Mouse (Mus musculus): ENCODE results near the gene Wipi2. TPM values are rescaled to one million over a fixed set of nuclear protein-coding genes. Genes with fewer than 3 reads are reported as not detected.

The Wipi2 gene
- polyA plus RNA-seq, 1 experiment: 72.2 TPM

DNA sequence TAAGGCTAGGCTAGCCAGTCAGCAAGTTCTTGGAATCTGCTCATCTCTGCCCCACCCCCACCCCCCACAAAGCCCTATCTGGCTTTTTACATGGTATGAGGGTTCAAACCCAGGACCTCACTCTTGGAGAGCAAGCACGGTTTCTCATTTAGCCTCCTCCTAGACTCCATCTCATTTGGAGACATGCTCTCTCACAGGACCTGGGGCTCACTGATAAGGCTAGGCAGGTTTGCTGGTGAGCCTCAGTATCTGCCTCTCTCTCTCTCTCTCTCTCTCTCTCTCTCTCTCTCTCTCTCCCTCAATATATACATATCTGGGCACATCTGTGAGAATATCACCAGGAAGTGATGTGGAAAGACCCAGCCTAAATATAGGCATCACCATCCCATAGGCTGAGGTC, 51.6 kb downstream of the Wipi2 start:
- TF ChIP-seq CTCF (IDR thresholded peaks at IDR 0.05; ENCODE audit: extremely low read depth, insufficient read depth, low read length) (no peak), POLR2A (IDR thresholded peaks at IDR 0.05; ENCODE audit: extremely low read depth, insufficient read depth, low read length) (no peak)
- Histone ChIP-seq H3K27ac (ENCODE audit: insufficient read depth, low read length) (no peak overlapping the region), H3K4me1 (ENCODE audit: control insufficient read depth, insufficient read depth, low read length) (no peaks in the 10 kb centered on the region), H3K4me3 (ENCODE audit: insufficient read depth, low read length) (no peak overlapping the region)

- no peak for TF ChIP-seq CTCF (IDR thresholded peaks at IDR 0.05; ENCODE audit: extremely low read depth, insufficient read depth, low read length)
- TF ChIP-seq POLR2A (IDR thresholded peaks at IDR 0.05; ENCODE audit: extremely low read depth, insufficient read depth, low read length): no peak
- no peak overlapping the region for H3K4me3 ChIP-seq (ENCODE audit: insufficient read depth, low read length)
- H3K27ac ChIP-seq (ENCODE audit: insufficient read depth, low read length): no peak overlapping the region
- no peaks in the 10 kb centered on the region for H3K4me1 ChIP-seq (ENCODE audit: control insufficient read depth, insufficient read depth, low read length)
Observed at GRCm38 (mm10) chr5:142681911-142682310, 54.4 kb downstream of the Wipi2 start.

GRCm38 (mm10) chr5:142682529-142682928, 55.0 kb downstream of the Wipi2 start:
- Histone ChIP-seq H3K27ac (ENCODE audit: insufficient read depth, low read length) (no peak overlapping the region), H3K4me3 (ENCODE audit: insufficient read depth, low read length) (no peak overlapping the region), H3K4me1 (ENCODE audit: control insufficient read depth, insufficient read depth, low read length) (no peaks in the 10 kb centered on the region)
- TF ChIP-seq POLR2A (IDR thresholded peaks at IDR 0.05; ENCODE audit: extremely low read depth, insufficient read depth, low read length) (no peak), CTCF (IDR thresholded peaks at IDR 0.05; ENCODE audit: extremely low read depth, insufficient read depth, low read length) (no peak)

DNA sequence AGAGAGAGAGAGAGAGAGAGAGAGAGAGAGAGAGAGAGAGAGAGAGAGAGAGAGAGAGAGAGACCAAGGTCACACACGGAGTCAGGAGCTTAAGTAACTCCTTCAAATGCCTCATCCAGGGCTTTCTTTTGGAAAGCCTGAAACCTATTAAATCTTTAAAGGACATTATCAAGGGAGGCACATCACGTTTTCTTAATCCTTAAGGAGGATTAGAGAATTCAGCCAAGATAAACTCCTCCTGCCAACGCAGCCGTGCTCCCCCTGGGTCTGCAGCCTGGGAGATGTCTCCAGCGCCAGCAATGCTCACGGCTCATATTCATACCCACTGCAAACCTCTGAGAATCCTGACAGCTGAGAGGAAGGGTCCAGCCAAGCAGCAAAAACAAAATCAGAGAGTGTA, 61.4 kb downstream of the Wipi2 start:
- TF ChIP-seq POLR2A (IDR thresholded peaks at IDR 0.05; ENCODE audit: extremely low read depth, insufficient read depth, low read length) (no peak), CTCF (IDR thresholded peaks at IDR 0.05; ENCODE audit: extremely low read depth, insufficient read depth, low read length) (no peak)
- Histone ChIP-seq H3K4me1 (ENCODE audit: control insufficient read depth, insufficient read depth, low read length) (peaks cover 1% of the 10 kb centered on the region; the same call in 1 of the 2 replicates), H3K4me3 (ENCODE audit: insufficient read depth, low read length) (no peak overlapping the region), H3K27ac (ENCODE audit: insufficient read depth, low read length) (no peak overlapping the region)

DNA sequence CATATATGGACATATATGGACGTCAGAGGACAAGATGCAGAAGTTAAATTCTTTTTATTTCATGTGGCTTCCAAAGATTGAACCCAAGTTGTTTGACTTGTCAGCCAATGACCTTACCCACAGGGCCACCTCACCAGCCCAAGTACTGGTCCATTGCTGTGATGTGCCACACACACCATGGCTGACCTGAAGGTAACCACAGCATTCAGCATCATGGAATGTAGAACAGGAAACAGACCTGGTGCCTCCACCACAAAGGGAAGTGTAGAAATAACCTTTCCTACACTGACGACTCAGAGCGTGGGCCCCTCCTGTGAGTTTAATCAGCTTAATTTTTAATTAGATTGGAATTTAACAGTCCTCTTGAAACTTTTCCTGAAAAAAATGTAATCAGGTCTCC, 62.8 kb downstream of the Wipi2 start:
- peaks cover 1% of the 10 kb centered on the region; the same call in 1 of the 2 replicates for H3K4me1 ChIP-seq (ENCODE audit: control insufficient read depth, insufficient read depth, low read length)
- no peak overlapping the region for H3K27ac ChIP-seq (ENCODE audit: insufficient read depth, low read length)
- H3K4me3 ChIP-seq (ENCODE audit: insufficient read depth, low read length): no peak overlapping the region
- TF ChIP-seq CTCF (IDR thresholded peaks at IDR 0.05; ENCODE audit: extremely low read depth, insufficient read depth, low read length): no peak
- TF ChIP-seq POLR2A (IDR thresholded peaks at IDR 0.05; ENCODE audit: extremely low read depth, insufficient read depth, low read length): no peak

DNA sequence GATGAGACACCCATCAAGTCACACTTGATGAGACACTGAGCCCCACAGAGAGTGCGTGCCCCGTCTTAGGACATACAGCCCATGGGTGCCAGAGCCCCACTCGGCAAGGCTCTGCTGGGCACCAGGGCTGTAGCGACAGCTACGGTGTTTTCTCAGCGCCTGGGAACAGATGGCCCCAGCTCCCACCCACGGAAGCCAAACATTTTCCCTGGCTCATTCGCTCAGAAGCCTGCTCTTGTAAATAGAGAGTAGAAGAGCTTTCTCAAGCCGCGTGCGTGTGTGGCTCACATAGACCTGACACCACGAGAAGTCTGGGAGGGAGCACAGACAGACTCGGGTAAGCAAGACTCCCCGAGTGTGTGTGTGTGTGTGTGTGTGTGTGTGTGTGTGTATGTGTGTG, 64.8 kb downstream of the Wipi2 start, which contains the start of gene Slc29a4:
Slc29a4 (plus strand) TSS at position 265 of the 400 bp plus-strand sequence.
- Histone ChIP-seq H3K4me3 (ENCODE audit: insufficient read depth, low read length) (no peak within 1 kb of the TSS), H3K4me1 (ENCODE audit: control insufficient read depth, insufficient read depth, low read length) (peaks cover 1% of the 10 kb centered on the region; the same call in 1 of the 2 replicates), H3K27ac (ENCODE audit: insufficient read depth, low read length) (no peak within 1 kb of the TSS)
- TF ChIP-seq CTCF (IDR thresholded peaks at IDR 0.05; ENCODE audit: extremely low read depth, insufficient read depth, low read length) (no peak), POLR2A (IDR thresholded peaks at IDR 0.05; ENCODE audit: extremely low read depth, insufficient read depth, low read length) (no peak)

GRCm38 (mm10) chr5:142692971-142693737, 65.7 kb downstream of the Wipi2 start:
- no peak overlapping the region for H3K27ac ChIP-seq (ENCODE audit: insufficient read depth, low read length)
- H3K4me3 ChIP-seq (ENCODE audit: insufficient read depth, low read length): no peak overlapping the region
- TF ChIP-seq POLR2A (IDR thresholded peaks at IDR 0.05; ENCODE audit: extremely low read depth, insufficient read depth, low read length) (no peak), CTCF (IDR thresholded peaks at IDR 0.05; ENCODE audit: extremely low read depth, insufficient read depth, low read length) (no peak)
- H3K4me1 ChIP-seq (ENCODE audit: control insufficient read depth, insufficient read depth, low read length): peaks cover 1% of the 10 kb centered on the region; the same call in 1 of the 2 replicates

- Histone ChIP-seq H3K27ac (ENCODE audit: insufficient read depth, low read length) (no peak overlapping the region), H3K4me3 (ENCODE audit: insufficient read depth, low read length) (no peak overlapping the region), H3K4me1 (ENCODE audit: control insufficient read depth, insufficient read depth, low read length) (peaks cover 5% of the 10 kb centered on the region)
- TF ChIP-seq POLR2A (IDR thresholded peaks at IDR 0.05; ENCODE audit: extremely low read depth, insufficient read depth, low read length): no peak
Observed at GRCm38 (mm10) chr5:142693738-142694430, 66.4 kb downstream of the Wipi2 start.

- Histone ChIP-seq H3K4me1 (ENCODE audit: control insufficient read depth, insufficient read depth, low read length) (peaks cover 5% of the 10 kb centered on the region), H3K4me3 (ENCODE audit: insufficient read depth, low read length) (no peak overlapping the region), H3K27ac (ENCODE audit: insufficient read depth, low read length) (no peak overlapping the region)
- TF ChIP-seq POLR2A (IDR thresholded peaks at IDR 0.05; ENCODE audit: extremely low read depth, insufficient read depth, low read length) (no peak), CTCF (IDR thresholded peaks at IDR 0.05; ENCODE audit: extremely low read depth, insufficient read depth, low read length) (no peak)
Observed at GRCm38 (mm10) chr5:142694627-142695340, 67.3 kb downstream of the Wipi2 start.

Measured in cortical plate, adult 2 months (tissue).